Mouse (Mus musculus) B cell, adult (primary cell): ENCODE measurements around the gene Tsen34. TPM values are rescaled to one million over a fixed set of nuclear protein-coding genes. Genes with fewer than 3 reads are reported as not detected.

ENCODE experiments used
- total RNA-seq: library from RNA; stranded (reverse); gene quantifications from 4 replicates; pipeline ENCODE4 v1.2.4, GENCODE M21; 2023; ENCODE audit not compliant: inconsistent age

The Tsen34 gene
- 27.6 to 31.2 TPM (median 30.4 TPM) in 4 replicates for total RNA-seq

GRCm38 (mm10) chr7:3692382-3692986 lies at the start of gene Tsen34:
Gene Tsen34 (plus strand): TSS chr7:3692863.

GRCm38 (mm10) chr7:3644672-3645487 lies 47.8 kb upstream of the Tsen34 start, which contains the start of gene Cnot3:
Gene Cnot3 (plus strand): TSS chr7:3645268.

GRCm38 (mm10) chr7:3665215-3666114 lies 27.2 kb upstream of the Tsen34 start, which contains the start of gene Leng1:
Gene Leng1 (minus strand): TSS chr7:3665840.

DNA sequence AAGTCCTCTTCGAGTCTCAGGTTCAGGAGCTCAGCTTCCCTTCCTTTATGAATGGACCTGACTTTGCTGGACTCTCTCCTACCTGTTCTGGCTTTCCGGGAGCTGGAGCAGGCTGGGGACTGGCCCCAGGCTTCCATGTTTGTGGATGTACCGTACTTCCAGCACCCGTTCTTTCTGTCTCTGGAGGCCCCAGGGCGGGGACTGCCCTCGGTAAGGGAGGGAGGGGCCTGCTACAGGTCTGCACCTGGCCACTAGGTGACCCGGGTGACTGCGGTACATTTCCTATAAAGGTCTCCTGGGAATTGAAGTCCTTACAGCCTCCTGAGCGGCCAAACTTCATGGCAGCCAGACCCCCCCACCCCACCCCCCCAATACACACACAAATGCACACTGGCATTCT lies 15.3 kb upstream of the Tsen34 start, which contains the start of gene Tmc4:
Tmc4 (minus strand) TSS at position 212 of the 400 bp plus-strand sequence.

DNA sequence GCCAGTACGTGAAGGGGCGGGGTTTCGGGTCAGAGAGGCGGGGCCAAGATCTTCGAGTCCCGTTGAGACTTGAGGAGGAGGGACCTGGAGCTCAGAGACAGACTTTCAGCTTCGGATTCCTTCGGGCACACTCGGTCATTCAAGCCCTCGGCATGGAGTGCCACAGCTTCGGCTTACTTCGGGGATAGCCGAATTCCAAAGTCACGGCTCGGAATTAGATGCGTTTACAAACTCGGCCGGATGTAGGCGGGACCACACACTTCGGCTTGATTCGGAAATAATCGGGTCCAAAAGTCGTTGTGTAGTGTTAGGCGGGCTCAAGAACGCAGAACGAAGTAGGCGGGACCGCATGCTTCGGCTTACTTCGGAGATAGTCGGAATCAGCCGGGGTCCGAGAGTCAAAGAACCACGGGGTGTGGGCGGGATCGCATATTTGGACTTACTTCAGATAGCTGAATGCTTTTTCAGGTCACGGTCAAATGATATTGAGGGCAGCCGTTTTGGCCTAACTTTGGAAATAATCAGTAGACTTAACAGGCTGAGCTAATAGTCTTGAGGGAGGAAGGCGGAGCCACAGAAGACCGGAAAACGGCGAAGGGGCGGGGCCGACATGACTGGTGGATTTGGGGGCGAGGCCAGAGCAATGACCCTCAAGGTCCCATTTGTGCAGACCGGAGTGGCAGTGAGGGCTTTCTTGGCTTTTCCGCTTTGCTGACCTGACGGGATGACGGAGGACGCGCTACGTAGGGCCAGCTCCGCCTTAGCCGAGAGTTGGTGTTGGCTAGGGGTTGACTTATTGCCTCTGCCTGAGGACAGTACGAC lies 535 bp downstream of the Tsen34 start, which contains the start of gene Mboat7:
Mboat7 (minus strand) TSS at position 537 of the 822 bp plus-strand sequence.

DNA sequence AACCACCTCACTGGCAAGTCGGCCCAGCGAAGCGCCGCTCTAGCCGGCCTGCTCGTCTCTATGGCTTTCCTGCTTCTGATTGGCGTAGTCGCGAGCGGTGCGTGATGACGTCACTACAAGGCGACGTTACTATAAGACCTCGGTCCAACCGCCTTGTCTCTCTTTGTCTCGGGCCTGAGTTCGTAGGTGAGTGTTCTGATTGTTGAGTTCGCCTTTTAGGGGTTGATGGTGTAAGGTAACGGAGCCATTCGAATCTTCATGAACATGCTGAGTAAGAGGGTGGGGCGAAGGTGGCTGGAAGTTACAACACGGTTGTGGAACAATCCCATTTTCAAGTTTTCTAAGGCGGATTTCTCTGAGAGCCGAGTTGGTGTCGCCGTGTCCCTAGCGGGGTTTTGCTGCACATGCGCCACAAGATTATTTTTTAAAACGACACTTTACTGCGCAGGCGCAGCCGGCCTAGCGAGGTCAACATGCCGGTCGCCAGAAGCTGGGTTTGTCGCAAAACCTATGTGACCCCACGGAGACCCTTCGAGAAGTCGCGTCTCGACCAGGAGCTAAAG lies 11.3 kb downstream of the Tsen34 start, which contains the start of gene Rps9:
Rps9 (plus strand) TSS at position 115 of the 563 bp plus-strand sequence.

DNA sequence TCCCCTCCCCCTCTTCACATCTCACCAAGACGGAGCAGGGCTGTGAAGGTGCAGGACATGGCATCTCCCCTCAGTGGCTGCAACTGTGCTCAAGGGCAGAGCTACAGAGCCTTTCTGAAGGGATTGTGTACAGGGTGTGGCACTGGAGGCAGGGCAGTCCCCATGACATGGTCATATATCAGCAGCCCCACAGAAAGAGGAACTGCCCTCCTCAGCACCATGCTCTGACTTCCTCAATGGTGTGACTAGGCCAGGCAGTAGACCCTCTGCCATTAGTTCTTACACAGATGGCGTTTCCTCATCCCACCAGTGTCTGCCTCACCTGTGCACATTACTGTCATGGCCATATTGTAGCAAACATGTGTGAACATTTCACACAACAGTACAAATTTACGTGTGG lies 27.6 kb downstream of the Tsen34 start, which contains the start of gene Pirb:
Pirb (minus strand) TSS at position 124 of the 400 bp plus-strand sequence.

Other genes with a start within 250 kb of the Tsen34 start
- gene Tarm1, start 190.2 kb upstream of the Tsen34 start, total RNA-seq, result not detected in 4 replicates
- gene Oscar, start 76.7 kb upstream of the Tsen34 start, total RNA-seq, result not detected in 4 replicates
- gene Ndufa3, start 75.5 kb upstream of the Tsen34 start, total RNA-seq, result 318 to 337 TPM (median 324 TPM) in 4 replicates
- 16.6 to 33.6 TPM (median 24.7 TPM) in 4 replicates for gene Tfpt, start 62.9 kb upstream of the Tsen34 start, total RNA-seq
- gene Prpf31, start 62.9 kb upstream of the Tsen34 start, total RNA-seq, result 65.9 to 73.2 TPM (median 66.6 TPM) in 4 replicates
- 114 to 134 TPM (median 124 TPM) in 4 replicates for gene Cnot3, start 47.6 kb upstream of the Tsen34 start, total RNA-seq
- 7.8 to 9.6 TPM (median 9.3 TPM) in 4 replicates for gene Leng1, start 27.0 kb upstream of the Tsen34 start, total RNA-seq
- gene Tmc4, start 15.3 kb upstream of the Tsen34 start, total RNA-seq, result 6.5 to 11.9 TPM (median 9.4 TPM) in 4 replicates
- gene Mboat7, start 660 bp downstream of the Tsen34 start, total RNA-seq, result 56.5 to 58.7 TPM (median 57.9 TPM) in 4 replicates
- 2,078 to 2,320 TPM (median 2,119 TPM) in 4 replicates for gene Rps9, start 11.1 kb downstream of the Tsen34 start, total RNA-seq
- gene Pirb, start 27.5 kb downstream of the Tsen34 start, total RNA-seq, result 34.2 to 36.4 TPM (median 35.1 TPM) in 4 replicates
- gene Gm15448, start 132.8 kb downstream of the Tsen34 start, total RNA-seq, result 4.1 to 7.9 TPM (median 5.5 TPM) in 4 replicates
- 8.5 to 11.0 TPM (median 9.8 TPM) in 4 replicates for gene Pira2, start 152.2 kb downstream of the Tsen34 start, total RNA-seq
- 4.4 to 6.5 TPM (median 5.2 TPM) in 4 replicates for gene Gm14548, start 205.3 kb downstream of the Tsen34 start, total RNA-seq
- 3.5 to 5.5 TPM (median 4.5 TPM) in 4 replicates for gene Lilra6, start 222.6 kb downstream of the Tsen34 start, total RNA-seq